Comparison of ENCODE assay signal across 21 mouse cellular contexts in the genomic region with DNA sequence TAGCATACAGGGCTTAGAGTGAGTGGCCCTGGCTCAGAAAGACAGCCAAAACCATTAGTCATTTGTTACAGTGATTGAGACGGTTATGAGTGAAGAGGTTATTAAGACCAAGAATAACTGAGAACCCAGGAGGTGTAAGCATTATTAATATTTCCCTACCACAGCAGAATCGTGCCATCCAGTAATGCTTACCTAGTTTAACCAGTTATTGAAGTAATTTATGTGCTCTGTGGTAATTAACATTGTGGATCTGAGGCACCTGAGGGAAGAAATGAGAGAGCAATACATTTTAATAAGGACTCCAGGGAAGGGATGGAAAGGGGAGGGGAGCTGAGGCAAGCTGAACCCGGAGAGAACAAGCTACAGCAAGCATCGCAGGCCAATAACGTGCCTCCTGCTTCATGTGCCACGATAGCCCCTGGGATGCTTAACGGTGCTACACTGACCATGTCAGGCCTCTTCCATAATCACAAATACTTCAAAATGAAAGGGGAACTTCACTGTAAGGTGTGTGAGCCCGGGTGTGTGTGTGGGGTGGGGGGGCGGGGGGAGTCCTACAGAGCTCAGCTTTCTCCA. TPM values are rescaled to one million over a fixed set of nuclear protein-coding genes. Genes with fewer than 3 reads are reported as not detected.
DNase-seq lines count a peak whose midpoint lies in the region; ATAC-seq and TF ChIP-seq lines count a peak whose summit lies in the region.
"Had no signal": no experiment of that assay in that cellular context is flagged by ENCODE, and none has a peak within 500 bp of the region (broad histone marks: within the 10 kb centered on the region; RNA-seq: fewer than 3 reads in every experiment).

No protein-coding gene starts in this region.

- no peaks in the 10 kb centered on the region for H3K27me3 ChIP-seq in midbrain, embryonic 13.5 days
- H3K27me3 ChIP-seq in midbrain, embryonic 16.5 days (ENCODE audit: control insufficient read depth, insufficient read depth, low read depth, low read length), result no peaks in the 10 kb centered on the region
- H3K27me3 ChIP-seq in ES-Bruce4 (ENCODE audit: control insufficient read depth, insufficient read depth, low read length, poor library complexity, severe bottlenecking), result no peaks in the 10 kb centered on the region
- no peaks in the 10 kb centered on the region for H3K27me3 ChIP-seq in hindbrain, embryonic 16.5 days (replicated peaks; ENCODE audit: control insufficient read depth, insufficient read depth, low read length)
- no peaks in the 10 kb centered on the region for H3K27me3 ChIP-seq in heart, embryonic 11.5 days (ENCODE audit: control insufficient read depth, insufficient read depth, low read length)
- H3K27me3 ChIP-seq: CH12.LX; forebrain, embryonic 13.5 days had no signal

- no peaks in the 10 kb centered on the region; the same call in 1 of the 2 replicates for H3K9me3 ChIP-seq in midbrain, embryonic 13.5 days
- H3K9me3 ChIP-seq in midbrain, embryonic 16.5 days (replicated peaks; ENCODE audit: control insufficient read depth, low read length, poor library complexity, severe bottlenecking), result no peaks in the 10 kb centered on the region
- H3K9me3 ChIP-seq in ES-Bruce4 (replicated peaks; ENCODE audit: control insufficient read depth, insufficient read depth, low read length, poor library complexity, severe bottlenecking), result no peaks in the 10 kb centered on the region
- no peaks in the 10 kb centered on the region for H3K9me3 ChIP-seq in hindbrain, embryonic 16.5 days (ENCODE audit: control insufficient read depth, low read length)
- no peaks in the 10 kb centered on the region for H3K9me3 ChIP-seq in heart, embryonic 11.5 days (replicated peaks; ENCODE audit: control insufficient read depth, low read length)
- H3K9me3 ChIP-seq: forebrain, embryonic 13.5 days had no signal

- H3K4me2 ChIP-seq in midbrain, embryonic 13.5 days (replicated peaks), result no peak overlapping the region
- H3K4me2 ChIP-seq in midbrain, embryonic 16.5 days (ENCODE audit: low read length), result no peak overlapping the region
- H3K4me2 ChIP-seq in hindbrain, embryonic 16.5 days (ENCODE audit: low read length), result no peak overlapping the region
- no peak overlapping the region for H3K4me2 ChIP-seq in heart, embryonic 11.5 days
- H3K4me2 ChIP-seq: forebrain, embryonic 13.5 days had no signal

- ATAC-seq in midbrain, embryonic 13.5 days, result peak; percentile 43; the same call in 1 of the 2 replicates
- no peak for ATAC-seq in midbrain, embryonic 16.5 days
- peak; percentile 61 for ATAC-seq in hindbrain, embryonic 16.5 days
- no peak for ATAC-seq in heart, embryonic 11.5 days (replicated peaks; ENCODE audit: insufficient number of reproducible peaks, low FRiP score, low TSS enrichment)
- ATAC-seq: forebrain, embryonic 13.5 days had no signal

- no peak overlapping the region for H3K27ac ChIP-seq in midbrain, embryonic 13.5 days
- no peak overlapping the region for H3K27ac ChIP-seq in midbrain, embryonic 16.5 days (ENCODE audit: low read length)
- H3K27ac ChIP-seq in ES-Bruce4 (ENCODE audit: insufficient read depth, low read length), result peak overlapping the region; percentile 17
- no peak overlapping the region for H3K27ac ChIP-seq in hindbrain, embryonic 16.5 days (ENCODE audit: low read depth, low read length)
- H3K27ac ChIP-seq in heart, embryonic 11.5 days (ENCODE audit: low read depth, low read length), result no peak overlapping the region
- H3K27ac ChIP-seq: forebrain, embryonic 13.5 days; liver, embryonic 14.5 days; macrophage had no signal

- no peaks in the 10 kb centered on the region for H3K4me1 ChIP-seq in midbrain, embryonic 13.5 days (replicated peaks)
- H3K4me1 ChIP-seq in midbrain, embryonic 16.5 days (ENCODE audit: control insufficient read depth, insufficient read depth, low read length), result no peaks in the 10 kb centered on the region
- H3K4me1 ChIP-seq in ES-Bruce4 (ENCODE audit: control insufficient read depth, insufficient read depth, low read length), result peaks cover 5% of the 10 kb centered on the region
- no peaks in the 10 kb centered on the region for H3K4me1 ChIP-seq in hindbrain, embryonic 16.5 days (ENCODE audit: control insufficient read depth, insufficient read depth, low read depth, low read length)
- no peaks in the 10 kb centered on the region for H3K4me1 ChIP-seq in heart, embryonic 11.5 days (ENCODE audit: control insufficient read depth, insufficient read depth, low read length)
- H3K4me1 ChIP-seq: forebrain, embryonic 13.5 days had no signal

- H3K9ac ChIP-seq in midbrain, embryonic 13.5 days (replicated peaks), result no peak overlapping the region
- H3K9ac ChIP-seq in midbrain, embryonic 16.5 days (ENCODE audit: low read depth, low read length), result no peak overlapping the region
- peak overlapping the region; percentile 66 for H3K9ac ChIP-seq in ES-Bruce4 (ENCODE audit: low read depth, poor library complexity, severe bottlenecking)
- no peak overlapping the region for H3K9ac ChIP-seq in hindbrain, embryonic 16.5 days (ENCODE audit: low read depth, low read length)
- H3K9ac ChIP-seq in heart, embryonic 11.5 days (ENCODE audit: low read depth, low read length), result no peak overlapping the region
- H3K9ac ChIP-seq: forebrain, embryonic 13.5 days; liver, embryonic 14.5 days had no signal

- H3K36me3 ChIP-seq in midbrain, embryonic 13.5 days, result no peaks in the 10 kb centered on the region
- no peaks in the 10 kb centered on the region for H3K36me3 ChIP-seq in midbrain, embryonic 16.5 days (ENCODE audit: control insufficient read depth, insufficient read depth, low read length)
- no peaks in the 10 kb centered on the region for H3K36me3 ChIP-seq in ES-Bruce4 (ENCODE audit: control insufficient read depth, insufficient read depth, low read length, poor library complexity, severe bottlenecking)
- H3K36me3 ChIP-seq in hindbrain, embryonic 16.5 days (ENCODE audit: control insufficient read depth, insufficient read depth, low read length), result no peaks in the 10 kb centered on the region
- no peaks in the 10 kb centered on the region for H3K36me3 ChIP-seq in heart, embryonic 11.5 days (ENCODE audit: control insufficient read depth, insufficient read depth, low read length)

- 75% methylated on average over 9 of the region's 9 CpGs for WGBS in midbrain, embryonic 13.5 days
- 64% methylated on average over 9 of the region's 9 CpGs for WGBS in midbrain, embryonic 16.5 days
- WGBS in hindbrain, embryonic 16.5 days, result 60% methylated on average over 9 of the region's 9 CpGs
- 62% methylated on average over 9 of the region's 9 CpGs for WGBS in heart, embryonic 11.5 days (ENCODE audit: insufficient replicate concordance)

- no peak overlapping the region for H3K4me3 ChIP-seq in midbrain, embryonic 13.5 days (replicated peaks)
- H3K4me3 ChIP-seq in midbrain, embryonic 16.5 days (ENCODE audit: low read depth, low read length), result no peak overlapping the region
- H3K4me3 ChIP-seq in ES-Bruce4 (ENCODE audit: low read depth, low read length), result peak overlapping the region; percentile 90
- H3K4me3 ChIP-seq in hindbrain, embryonic 16.5 days (ENCODE audit: low read length), result no peak overlapping the region
- H3K4me3 ChIP-seq in heart, embryonic 11.5 days (ENCODE audit: low read depth, low read length), result no peak overlapping the region
- H3K4me3 ChIP-seq: forebrain, embryonic 13.5 days; myocyte had no signal

- TF ChIP-seq CTCF in ES-Bruce4 (IDR thresholded peaks at IDR 0.05; ENCODE audit: low read depth, low read length), result no peak

- no peak for TF ChIP-seq EP300 in ES-Bruce4 (IDR thresholded peaks at IDR 0.05; ENCODE audit: insufficient read depth, low read depth, low read length)

- no peak for DNase-seq in layer of hippocampus, adult 9-10 months (ENCODE audit: low spot score)
- DNase-seq: adrenal gland, postnatal 36 days; cerebellum, adult 18-20 months; cerebellum, postnatal 10 days; gastrocnemius, postnatal 10 days; kidney, adult 11 months; kidney, postnatal 14 days; liver; lung, adult 2 months; lung, postnatal 10 days; thymus, postnatal 4 days had no signal

- no peak for TF ChIP-seq POLR2A in ES-Bruce4 (IDR thresholded peaks at IDR 0.05; ENCODE audit: insufficient read depth, low read length)

RNA-seq across cellular contexts. Expression of gene Nfyb, which starts 7.7 kb away (rescaled TPM):
- polyA plus RNA-seq in midbrain, embryonic 13.5 days (2015; fragmentation: Nextera tagmentation; extraction: Ambion mirVana), result 57.6 and 57.8 TPM in 2 replicates
- polyA plus RNA-seq in midbrain, embryonic 16.5 days (2015; fragmentation: Nextera tagmentation; extraction: Ambion mirVana), result 44.5 and 55.2 TPM in 2 replicates
- polyA plus RNA-seq in ES-Bruce4 (2011; ENCODE audit: insufficient read depth, insufficient read length, low read depth, missing spikeins), result 101 and 114 TPM in 2 replicates
- 37.3 and 38.5 TPM in 2 replicates for polyA plus RNA-seq in hindbrain, embryonic 16.5 days (2015; fragmentation: Nextera tagmentation; extraction: Ambion mirVana)
- polyA plus RNA-seq in heart, embryonic 11.5 days (2014; fragmentation: Nextera tagmentation; extraction: Ambion mirVana), result 27.1 and 29.9 TPM in 2 replicates

Comparison
In these comparisons a context has a peak if more than half of its experiments do, and no peak if none do; other contexts are left out.
1. ATAC-seq: peak in midbrain, embryonic 13.5 days (single experiment) and hindbrain, embryonic 16.5 days (single experiment); none in midbrain, embryonic 16.5 days (single experiment) and heart, embryonic 11.5 days (single experiment).